Mouse (Mus musculus) heart, embryonic 16.5 days (tissue): Measurements from ENCODE around the gene Prkce. TPM values are rescaled to one million over a fixed set of nuclear protein-coding genes. Genes with fewer than 3 reads are reported as not detected.

Experiments
- ATAC-seq: fragments of 200-750 bp; cut with Nextera tagmentation; replicated peaks from 2 replicates; pipeline ENCODE4 v1.8.0; 2017; ENCODE audit warnings: moderate number of reproducible peaks; ENCODE audit not compliant: insufficient read depth, low FRiP score; ENCODE audit errors: extremely low read depth
- H3K27ac ChIP-seq: fragments of 300-500 bp; sonication (generic); 2 replicates; pipeline ENCODE4 v1.5.1; 2014; ENCODE audit warnings: mild to moderate bottlenecking, low read length, control low read depth, moderate library complexity
- H3K27me3 ChIP-seq: fragments of 300-500 bp; sonication (generic); 2 replicates; pipeline ENCODE4 v1.6.1; 2014; ENCODE audit warnings: low read length, mixed read lengths; ENCODE audit not compliant: control insufficient read depth, insufficient read depth
- H3K36me3 ChIP-seq: fragments of 300-500 bp; sonication (generic); 2 replicates; pipeline ENCODE4 v1.6.1; 2014; ENCODE audit not compliant: control insufficient read depth, insufficient read depth
- H3K4me1 ChIP-seq: fragments of 300-500 bp; sonication (generic); 2 replicates; pipeline ENCODE4 v1.6.1; 2014; ENCODE audit warnings: low read length, mixed read lengths; ENCODE audit not compliant: control insufficient read depth, insufficient read depth
- H3K4me2 ChIP-seq: fragments of 300-500 bp; sonication (generic); 2 replicates; pipeline ENCODE4 v1.6.1; 2014; ENCODE audit warnings: low read depth, mild to moderate bottlenecking, control low read depth, low read length
- H3K4me3 ChIP-seq: fragments of 300-500 bp; sonication (generic); 2 replicates; pipeline ENCODE4 v1.5.1; 2014; ENCODE audit warnings: mild to moderate bottlenecking, control low read depth, low read length
- H3K9ac ChIP-seq: fragments of 300-500 bp; sonication (generic); 2 replicates; pipeline ENCODE4 v1.6.1; 2014; ENCODE audit warnings: low read length, control low read depth
- H3K9me3 ChIP-seq: fragments of 300-500 bp; sonication (generic); replicated peaks from 2 replicates; pipeline ENCODE4 v1.6.1; 2016; ENCODE audit warnings: low read length; ENCODE audit not compliant: control insufficient read depth
- WGBS: fragments of 180-500 bp; shearing (Covaris S2); extraction: QIAGEN DNeasy Blood & Tissue Kit; methylation state at CpG from one replicate; pipeline ENCODE4 v1.1.7; 2014; 5-methylcytosine and 5-hydroxymethylcytosine counted together
- polyA plus RNA-seq: library from polyadenylated mRNA; unstranded; fragments of >200 nt; fragmentation: Nextera tagmentation; extraction: Ambion mirVana; gene quantifications from 2 replicates; pipeline ENCODE4 v1.2.1, GENCODE M21; 2015

The Prkce gene
- polyA plus RNA-seq, 1 experiment from 2014 or later, result 6.0 TPM

DNA sequence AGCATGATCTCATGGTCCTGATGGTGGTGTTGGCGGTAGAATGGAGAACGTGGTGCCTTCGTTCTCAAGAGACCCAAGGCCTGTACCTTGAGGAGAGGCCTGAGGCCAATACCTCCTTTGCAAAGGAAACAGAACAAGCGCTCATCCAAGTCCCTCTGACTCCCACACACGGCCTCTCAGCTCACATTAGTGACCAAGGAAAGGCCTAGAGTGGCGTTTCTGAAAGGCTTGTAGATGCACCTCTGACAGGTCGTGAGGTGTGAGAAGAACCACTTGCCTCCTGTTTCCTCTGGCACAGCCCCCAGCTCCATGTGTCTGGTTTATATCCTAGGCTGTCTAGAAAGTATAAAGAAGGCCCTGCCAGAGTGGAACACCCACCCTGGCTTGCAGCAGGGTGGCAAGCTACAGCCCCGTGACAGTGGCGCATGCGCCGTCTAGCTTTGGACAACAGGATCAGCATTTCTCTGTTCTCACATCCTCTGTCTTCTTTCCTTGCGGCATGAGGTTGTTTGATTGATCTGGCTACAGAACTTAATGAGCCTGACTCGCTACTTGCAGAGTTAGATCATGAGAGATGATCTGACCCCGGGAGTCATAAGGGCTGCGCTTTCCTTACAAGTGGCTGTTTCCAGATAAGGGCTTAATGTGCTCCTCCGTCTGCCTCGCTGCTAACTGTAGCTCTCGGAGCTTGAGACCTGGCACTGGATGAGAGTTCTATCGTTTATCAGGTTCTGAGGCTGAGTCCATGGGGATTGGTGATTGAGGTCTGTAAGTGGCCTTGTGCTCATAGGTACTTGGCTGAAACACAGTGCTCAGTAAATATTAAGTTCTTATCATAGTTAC lies 136.0 kb downstream of the Prkce start:
- 27% methylated on average over 19 of the region's 19 CpGs for WGBS
- no peaks in the 10 kb centered on the region for H3K9me3 ChIP-seq
- H3K27ac ChIP-seq, result peak overlapping the region; percentile 97
- H3K4me3 ChIP-seq, result no peak overlapping the region
- H3K36me3 ChIP-seq, result no peaks in the 10 kb centered on the region
- H3K4me1 ChIP-seq, result peaks cover 51% of the 10 kb centered on the region
- no peaks in the 10 kb centered on the region for H3K27me3 ChIP-seq
- peak overlapping the region; percentile 47; the same call in 1 of the 2 replicates for H3K4me2 ChIP-seq
- H3K9ac ChIP-seq, result peak overlapping the region; percentile 5; the same call in 1 of the 2 replicates
- peak; percentile 59 for ATAC-seq

DNA sequence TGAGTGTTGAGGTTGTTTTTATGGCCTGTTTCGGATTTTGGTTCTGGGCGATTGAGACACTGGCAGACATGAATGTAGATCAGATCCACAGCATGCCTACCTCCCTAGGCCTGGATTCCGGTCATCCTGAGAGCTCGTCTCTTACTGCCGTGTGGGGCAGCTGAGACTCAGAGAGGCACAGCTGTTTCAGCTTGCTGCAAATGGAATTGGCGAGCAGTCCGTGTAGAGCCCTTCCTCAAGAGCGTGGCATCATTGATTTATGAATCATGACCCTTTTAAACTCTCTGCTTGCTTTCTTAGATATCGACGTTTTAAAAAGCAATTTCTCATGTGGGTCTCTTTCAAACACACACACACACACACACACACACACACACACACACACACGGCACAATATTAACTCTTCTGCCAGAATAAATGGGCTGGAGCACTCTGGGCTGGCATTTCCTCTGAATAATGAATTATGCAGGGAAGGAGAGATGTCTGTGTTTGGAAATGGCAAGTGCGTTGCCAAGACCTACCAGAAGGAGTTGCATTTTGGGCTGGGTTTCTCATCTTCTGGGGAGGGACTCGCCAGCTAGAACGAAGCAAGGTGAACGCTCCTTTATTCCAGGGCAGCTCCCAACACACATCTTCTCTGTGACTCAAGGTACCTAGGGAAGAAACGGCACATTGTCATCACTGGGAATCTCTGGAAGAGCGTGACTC lies 137.5 kb downstream of the Prkce start:
- no peak for ATAC-seq
- Histone ChIP-seq H3K9me3 (no peaks in the 10 kb centered on the region), H3K4me1 (peaks cover 51% of the 10 kb centered on the region), H3K4me3 (no peak overlapping the region), H3K4me2 (no peak overlapping the region), H3K36me3 (no peaks in the 10 kb centered on the region), H3K27ac (peak overlapping the region; percentile 97; the same call in 1 of the 2 replicates), H3K27me3 (no peaks in the 10 kb centered on the region), H3K9ac (no peak overlapping the region)
- 79% methylated on average over 17 of the region's 17 CpGs for WGBS

GRCm38 (mm10) chr17:86306161-86306560 lies 138.6 kb downstream of the Prkce start:
- Histone ChIP-seq H3K9me3 (no peaks in the 10 kb centered on the region), H3K4me2 (no peak overlapping the region), H3K27me3 (no peaks in the 10 kb centered on the region), H3K4me1 (peaks cover 42% of the 10 kb centered on the region), H3K4me3 (no peak overlapping the region), H3K9ac (no peak overlapping the region), H3K36me3 (no peaks in the 10 kb centered on the region), H3K27ac (no peak overlapping the region)
- no peak for ATAC-seq
- 73% methylated on average over 7 of the region's 7 CpGs for WGBS

- no peaks in the 10 kb centered on the region for H3K27me3 ChIP-seq
- H3K36me3 ChIP-seq, result no peaks in the 10 kb centered on the region
- 26% methylated on average over 8 of the region's 8 CpGs for WGBS
- no peak overlapping the region for H3K4me3 ChIP-seq
- peak; percentile 65 for ATAC-seq
- H3K4me1 ChIP-seq, result peaks cover 14% of the 10 kb centered on the region
- no peak overlapping the region for H3K9ac ChIP-seq
- peak overlapping the region; percentile 78 for H3K27ac ChIP-seq
- no peaks in the 10 kb centered on the region; the same call in 1 of the 2 replicates for H3K9me3 ChIP-seq
- H3K4me2 ChIP-seq, result no peak overlapping the region
Observed at GRCm38 (mm10) chr17:86313413-86314139, 146.0 kb downstream of the Prkce start.

DNA sequence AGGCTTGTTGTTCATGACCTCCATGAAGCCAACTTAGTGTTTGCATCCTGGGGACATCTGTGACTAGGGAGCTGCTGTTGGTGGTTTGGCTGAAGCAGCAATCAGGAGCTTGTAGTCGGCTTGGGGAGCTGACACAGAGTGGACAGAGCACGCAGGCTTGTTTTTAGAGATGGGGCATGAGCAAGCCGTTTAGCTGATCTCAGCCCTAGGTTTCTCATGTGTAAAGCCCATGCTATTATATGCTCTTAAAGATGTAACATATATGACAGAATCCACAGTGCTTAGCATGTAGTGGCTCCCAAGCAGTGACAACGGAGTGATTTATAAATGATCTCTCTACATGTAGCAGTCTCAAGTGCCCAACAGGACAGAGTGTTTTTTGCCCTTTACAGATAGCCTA lies 148.3 kb downstream of the Prkce start:
- no peak for ATAC-seq
- Histone ChIP-seq H3K9me3 (no peaks in the 10 kb centered on the region; the same call in 1 of the 2 replicates), H3K36me3 (no peaks in the 10 kb centered on the region), H3K4me1 (peaks cover 14% of the 10 kb centered on the region), H3K9ac (no peak overlapping the region), H3K4me3 (no peak overlapping the region), H3K27me3 (no peaks in the 10 kb centered on the region), H3K4me2 (no peak overlapping the region), H3K27ac (no peak overlapping the region)
- WGBS, result 86% methylated on average over 4 of the region's 4 CpGs

- Histone ChIP-seq H3K27ac (no peak overlapping the region), H3K4me3 (no peak overlapping the region), H3K4me2 (no peak overlapping the region), H3K4me1 (peaks cover 14% of the 10 kb centered on the region), H3K36me3 (no peaks in the 10 kb centered on the region), H3K9me3 (no peaks in the 10 kb centered on the region; the same call in 1 of the 2 replicates), H3K27me3 (no peaks in the 10 kb centered on the region), H3K9ac (no peak overlapping the region)
- WGBS, result 87% methylated on average over 5 of the region's 5 CpGs
- ATAC-seq, result no peak
Observed at GRCm38 (mm10) chr17:86316771-86317170, 149.2 kb downstream of the Prkce start.

DNA sequence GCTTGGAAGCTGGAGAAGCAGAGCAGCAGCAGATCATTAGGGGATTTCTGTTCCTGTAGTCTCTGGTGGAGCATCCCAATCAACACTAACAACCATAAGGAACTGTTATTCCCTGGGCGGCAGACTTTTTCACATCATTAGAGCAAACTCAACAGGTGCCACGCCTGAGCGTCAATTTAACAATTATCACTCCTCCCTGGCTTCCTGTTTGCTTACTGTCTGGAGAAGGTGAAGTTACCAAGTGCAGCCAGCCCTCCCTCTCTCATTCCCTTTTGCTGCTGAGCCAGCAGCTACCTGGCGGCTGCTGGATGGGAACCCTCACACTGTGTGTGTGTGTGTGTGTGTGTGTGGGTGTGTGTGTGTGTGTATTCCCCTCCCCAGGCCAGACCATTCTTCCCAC lies 149.6 kb downstream of the Prkce start:
- H3K9me3 ChIP-seq, result no peaks in the 10 kb centered on the region; the same call in 1 of the 2 replicates
- no peak overlapping the region for H3K9ac ChIP-seq
- H3K4me1 ChIP-seq, result peaks cover 14% of the 10 kb centered on the region
- no peak overlapping the region for H3K4me2 ChIP-seq
- H3K36me3 ChIP-seq, result no peaks in the 10 kb centered on the region
- no peaks in the 10 kb centered on the region for H3K27me3 ChIP-seq
- H3K27ac ChIP-seq, result no peak overlapping the region
- no peak overlapping the region for H3K4me3 ChIP-seq
- 66% methylated on average over 4 of the region's 4 CpGs for WGBS
- no peak for ATAC-seq

DNA sequence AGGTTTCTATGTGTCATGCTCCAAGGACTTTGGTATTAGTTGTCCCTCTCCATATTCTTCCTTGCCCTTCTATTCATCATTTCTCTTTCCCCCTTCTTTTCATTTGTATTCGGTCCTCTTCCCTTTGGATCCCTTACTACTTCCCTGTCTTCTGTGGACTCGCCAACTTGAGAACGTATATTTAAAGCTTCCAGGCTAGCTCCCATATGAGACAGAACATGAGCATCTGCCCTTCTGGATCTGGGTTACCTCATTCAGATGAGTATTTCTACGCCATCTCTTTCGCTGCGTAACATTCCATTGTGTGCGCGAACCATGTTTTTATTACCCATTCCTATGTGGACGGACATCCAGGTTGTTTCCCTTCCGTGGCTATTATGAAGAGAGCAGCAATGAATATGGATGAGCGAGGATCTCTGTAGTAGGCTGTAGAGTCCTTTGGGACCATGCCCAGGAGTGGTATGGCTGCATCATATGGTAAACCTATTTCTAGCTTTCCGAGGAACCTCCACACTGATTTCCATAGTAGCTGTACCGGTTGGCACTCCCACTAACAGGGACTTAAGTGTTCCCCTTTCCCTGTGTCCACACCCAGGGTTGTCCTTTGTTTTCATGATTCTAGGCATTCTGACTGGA lies 152.5 kb downstream of the Prkce start:
- ATAC-seq, result no peak
- H3K4me2 ChIP-seq, result no peak overlapping the region
- no peak overlapping the region for H3K27ac ChIP-seq
- peaks cover 17% of the 10 kb centered on the region for H3K4me1 ChIP-seq
- H3K36me3 ChIP-seq, result no peaks in the 10 kb centered on the region
- no peak overlapping the region for H3K4me3 ChIP-seq
- H3K27me3 ChIP-seq, result no peaks in the 10 kb centered on the region
- no peaks in the 10 kb centered on the region; the same call in 1 of the 2 replicates for H3K9me3 ChIP-seq
- WGBS, result 94% methylated on average over 13 of the region's 13 CpGs
- no peak overlapping the region for H3K9ac ChIP-seq
